Mouse (Mus musculus) v-Abl transformed pro-B cells (cell line): ENCODE measurements around the gene 1810010D01Rik.

Experiments
- in situ Hi-C, 2 experiments: fragments of 400-800 bp; cut with MboI; formaldehyde crosslinking; loops; one replicate each; pipeline ENCODE4 v1.15.1; 2025; ENCODE audit not compliant: unreplicated experiment in 2 of 2

Gene 1810010D01Rik

DNA sequence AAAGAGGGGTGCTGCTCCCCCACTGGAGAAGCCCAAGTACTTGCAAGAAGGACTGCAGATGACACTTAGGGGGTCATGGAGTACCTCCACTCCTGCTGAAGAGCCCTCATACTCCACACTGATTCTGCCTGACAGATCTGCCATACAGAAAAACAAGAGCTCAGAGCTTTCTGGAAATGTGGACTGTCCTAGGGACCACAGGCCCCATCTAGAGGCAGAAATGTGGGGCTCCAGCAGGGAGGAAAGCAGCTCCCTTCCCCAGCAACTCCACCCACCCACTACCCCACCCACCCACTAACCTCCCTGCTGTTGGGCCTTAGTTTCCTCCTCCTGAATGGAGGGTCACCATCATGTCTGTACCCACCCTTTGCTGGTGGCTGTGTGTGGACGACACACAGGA is 8.7 kb upstream of the 1810010D01Rik start:
- in situ Hi-C loops: no loop called here

GRCm38 (mm10) chr7:145215476-145215875 is 7.6 kb upstream of the 1810010D01Rik start:
- in situ Hi-C loops: no loop called here

DNA sequence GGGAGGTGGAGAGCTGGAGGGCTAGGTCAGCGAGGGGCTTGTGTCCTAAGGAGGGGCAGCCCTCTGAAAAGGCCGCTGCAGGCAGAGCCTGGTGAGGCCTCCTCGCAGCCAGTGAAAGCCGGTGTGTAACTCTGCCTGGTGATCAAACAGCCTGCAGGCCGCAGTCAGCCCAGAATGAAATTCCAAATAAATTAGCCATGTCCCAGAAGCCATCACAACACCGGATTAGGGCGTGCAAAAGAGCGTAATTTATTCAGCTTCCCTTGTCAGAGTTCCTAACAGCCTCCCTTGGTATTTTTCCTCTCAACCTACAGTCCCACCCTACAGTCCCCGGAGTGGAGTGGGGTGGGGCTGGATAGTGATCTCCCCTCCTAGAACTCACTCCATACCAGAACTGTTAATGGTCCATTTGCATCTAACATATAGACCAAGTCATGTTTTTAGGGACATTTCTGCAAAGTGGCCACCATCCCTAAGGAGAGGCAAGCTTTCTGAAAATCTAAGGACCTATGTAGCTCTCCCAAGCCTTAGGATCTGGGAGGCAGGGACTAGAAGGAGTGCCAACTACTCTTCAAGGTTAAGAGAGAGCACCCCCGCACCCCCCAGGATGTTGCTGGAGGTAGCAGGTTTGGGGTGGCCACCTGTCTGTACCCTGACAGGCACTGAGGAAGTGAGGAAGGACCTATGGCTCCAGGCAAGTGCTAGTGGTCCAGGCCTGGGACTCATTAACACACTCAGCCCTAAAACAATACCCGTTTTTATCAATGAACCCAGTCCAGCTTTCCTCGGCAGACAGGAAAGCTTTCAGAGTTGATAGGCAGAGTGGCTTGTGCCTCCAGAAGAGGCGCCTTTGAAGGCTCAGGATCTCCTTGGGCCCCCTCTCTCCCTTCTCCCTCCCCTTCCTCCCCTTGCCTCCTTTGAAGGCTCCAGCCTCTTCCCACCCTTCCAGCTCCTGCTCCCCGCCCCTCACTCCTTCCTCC is 4.1 kb upstream of the 1810010D01Rik start:
- in situ Hi-C loops: no loop called here

DNA sequence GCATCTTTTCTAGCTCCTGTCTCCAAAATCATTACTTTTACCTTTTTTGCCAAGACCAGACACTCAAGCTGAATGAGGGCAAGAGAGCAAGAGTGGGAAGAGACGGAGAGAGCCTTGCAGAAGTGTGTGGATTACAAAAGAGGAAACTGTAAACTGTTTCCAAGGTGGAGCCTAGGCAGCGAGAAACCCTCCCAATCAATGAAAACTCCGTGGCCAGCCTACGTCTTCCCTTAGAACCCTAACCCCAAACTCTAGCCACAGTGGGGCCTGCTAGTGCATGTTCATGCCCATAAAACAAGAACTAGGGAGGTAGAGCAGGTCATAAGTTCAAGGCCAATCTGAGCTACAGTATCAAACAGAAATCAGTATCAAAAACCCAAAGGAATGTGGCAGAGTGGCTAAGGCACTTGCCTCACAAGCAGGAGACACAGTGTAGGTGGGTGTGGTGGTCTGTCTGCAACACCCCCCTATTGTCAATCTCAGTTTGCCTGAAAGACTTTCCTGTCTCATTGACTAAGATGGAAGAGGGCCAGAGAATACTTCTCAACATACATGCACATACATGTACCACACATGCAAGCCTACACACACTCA is 2.7 kb upstream of the 1810010D01Rik start:
- in situ Hi-C loops: no loop called here

DNA sequence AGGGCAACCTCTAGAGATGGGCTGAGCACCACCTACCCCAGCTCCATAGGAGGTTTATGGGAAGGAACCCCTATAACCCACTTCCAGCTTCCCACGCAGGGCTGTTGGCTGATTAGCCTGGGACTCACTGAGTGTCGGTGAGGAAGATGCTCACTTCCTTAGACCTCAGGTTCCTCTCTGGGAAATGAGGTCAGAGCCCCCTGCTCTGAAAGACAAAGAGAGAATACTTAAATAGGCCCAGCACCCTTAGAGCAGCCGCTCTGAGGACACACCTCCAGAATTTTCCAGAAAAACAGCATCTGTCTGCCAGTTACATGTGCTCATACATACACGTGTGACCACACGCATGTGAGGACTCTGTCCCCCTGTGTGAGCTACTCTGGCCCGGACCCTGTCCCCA is 1.1 kb downstream of the 1810010D01Rik start:
- in situ Hi-C loops: no loop called here

DNA sequence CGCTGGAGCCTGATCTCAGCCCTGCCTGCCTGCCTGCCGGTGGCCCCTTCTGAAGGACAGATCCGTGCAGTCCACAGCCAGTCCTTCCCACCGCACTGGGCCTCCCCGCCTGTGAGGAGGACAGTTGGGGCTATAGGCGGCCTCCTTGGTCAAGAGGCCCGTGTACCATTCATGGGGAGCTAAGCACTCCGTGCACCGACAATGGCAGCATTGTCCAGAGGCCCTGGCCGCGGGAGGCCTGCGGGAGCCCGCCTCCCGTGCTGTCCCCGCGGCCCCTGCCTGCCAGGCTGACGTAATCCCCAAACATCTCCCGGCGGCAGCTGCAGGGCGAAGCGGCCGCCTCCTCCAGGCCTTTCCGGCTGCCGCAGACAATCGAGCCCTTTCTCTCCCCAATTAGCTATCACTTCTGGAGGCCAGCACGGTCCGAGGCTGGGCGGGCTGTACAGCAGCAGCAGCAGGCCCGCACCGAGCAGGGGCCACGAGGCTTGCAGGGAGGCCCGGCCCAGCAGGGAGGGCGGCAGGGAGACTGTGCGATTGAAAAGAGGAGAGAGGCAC is 1.8 kb downstream of the 1810010D01Rik start:
- in situ Hi-C loops: no loop called here

- in situ Hi-C loops: no loop called here
Measured at GRCm38 (mm10) chr7:145205363-145205902, 2.5 kb downstream of the 1810010D01Rik start.

DNA sequence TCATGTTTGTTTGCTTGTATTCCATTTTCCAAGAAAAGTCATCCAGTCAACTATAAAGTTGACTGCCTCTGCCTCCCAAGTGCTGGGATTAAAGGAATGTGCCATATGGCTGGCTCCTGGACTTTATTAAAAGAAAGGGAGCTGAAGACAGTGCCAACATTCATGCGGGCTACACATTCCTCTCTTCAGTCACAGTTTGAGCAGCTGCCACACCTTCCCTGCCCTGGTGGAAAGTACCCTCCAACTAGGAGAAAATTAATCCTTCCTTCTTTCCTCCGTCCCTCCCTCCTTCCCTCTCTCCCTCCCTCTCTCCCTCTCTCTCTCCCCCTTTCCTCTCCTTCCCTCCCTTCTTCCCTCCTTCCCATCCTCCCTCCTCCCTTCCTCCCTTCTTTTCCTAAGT is 8.2 kb downstream of the 1810010D01Rik start:
- in situ Hi-C loops: no loop called here

DNA sequence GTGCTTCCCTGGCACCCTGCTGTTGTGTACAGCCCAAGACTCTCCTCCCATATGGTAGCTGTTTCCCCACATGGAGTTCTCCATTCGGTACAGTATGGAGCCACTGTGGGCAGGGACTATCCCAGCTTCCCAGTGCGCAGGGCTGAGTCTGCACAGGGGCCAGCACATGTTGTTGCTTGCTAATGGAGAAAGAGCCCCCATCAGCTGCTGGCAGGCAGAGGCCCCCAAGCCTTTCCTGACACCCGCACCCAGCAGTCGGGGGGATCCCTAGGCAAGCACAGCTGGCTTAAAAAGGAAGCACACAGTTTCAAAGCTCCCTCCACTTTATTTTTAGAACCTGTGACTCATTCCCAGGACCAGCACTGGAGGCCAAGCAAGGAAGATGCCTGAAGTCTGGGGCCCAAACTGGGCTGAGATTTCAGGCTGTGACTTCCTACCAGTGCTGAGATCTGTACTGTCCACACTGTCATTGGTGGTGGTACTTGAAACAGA is 9.7 kb downstream of the 1810010D01Rik start:
- in situ Hi-C loops: no loop called here

DNA sequence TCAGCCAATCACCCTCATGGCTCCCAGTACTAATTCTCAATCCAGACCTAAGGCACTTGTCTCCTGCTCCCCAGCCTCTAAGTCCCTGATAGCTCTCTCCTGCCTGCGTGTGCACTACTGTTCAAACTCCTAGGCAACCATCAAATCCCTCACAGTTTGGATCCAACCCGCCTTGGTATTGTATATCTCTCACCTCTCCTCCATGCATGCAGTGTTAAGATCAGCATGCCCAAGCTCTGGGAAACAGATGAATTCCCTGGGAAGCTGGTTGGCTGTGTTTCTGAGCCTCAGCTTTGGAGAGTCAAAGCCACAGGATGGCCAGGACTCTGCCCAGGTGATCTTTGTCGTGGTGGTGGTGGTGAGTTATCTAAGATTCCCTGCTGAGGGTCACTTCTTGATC is 10.2 kb downstream of the 1810010D01Rik start:
- in situ Hi-C loops: no loop called here

DNA sequence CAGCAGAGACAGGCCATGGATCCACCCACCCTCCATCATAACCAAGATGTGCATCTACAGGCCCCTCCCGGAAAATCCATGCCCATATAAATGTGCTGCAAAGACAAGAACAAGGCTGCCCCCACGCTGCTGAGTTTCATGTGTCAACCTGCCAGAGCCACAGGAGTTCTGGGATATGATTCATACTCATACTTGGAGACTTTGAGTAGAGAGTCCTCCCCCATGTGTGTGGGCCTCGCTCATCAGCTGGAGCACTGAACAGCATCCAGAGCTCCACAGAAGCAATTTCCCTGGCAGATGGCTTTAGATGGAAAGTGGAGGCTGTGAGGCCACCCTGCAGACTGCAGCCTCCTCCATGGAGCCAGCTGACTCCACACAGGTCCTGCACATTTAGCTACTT is 10.9 kb downstream of the 1810010D01Rik start:
- in situ Hi-C loops: no loop called here

DNA sequence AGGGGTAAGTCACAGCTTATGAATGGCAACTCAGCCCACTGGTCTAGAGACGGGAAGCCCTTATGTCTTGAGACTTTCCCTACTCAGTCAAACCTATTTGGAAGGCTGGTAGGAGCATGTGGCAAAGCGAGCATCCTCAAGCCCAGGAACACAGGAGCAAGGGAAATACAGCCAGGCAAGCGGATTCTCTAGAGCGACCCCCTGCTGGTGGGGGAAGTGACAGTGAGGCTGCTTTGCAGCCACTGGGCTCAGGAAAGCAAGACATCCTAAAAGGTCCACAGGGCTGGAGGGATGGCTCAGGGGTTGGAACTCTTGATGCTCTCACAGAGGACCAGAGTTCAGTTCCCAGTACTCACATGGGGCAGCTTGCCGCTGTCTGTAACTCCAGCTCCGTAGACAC is 11.6 kb downstream of the 1810010D01Rik start:
- in situ Hi-C loops: no loop called here

- in situ Hi-C loops: no loop called here
Measured at GRCm38 (mm10) chr7:145195186-145195927, 12.6 kb downstream of the 1810010D01Rik start.

DNA sequence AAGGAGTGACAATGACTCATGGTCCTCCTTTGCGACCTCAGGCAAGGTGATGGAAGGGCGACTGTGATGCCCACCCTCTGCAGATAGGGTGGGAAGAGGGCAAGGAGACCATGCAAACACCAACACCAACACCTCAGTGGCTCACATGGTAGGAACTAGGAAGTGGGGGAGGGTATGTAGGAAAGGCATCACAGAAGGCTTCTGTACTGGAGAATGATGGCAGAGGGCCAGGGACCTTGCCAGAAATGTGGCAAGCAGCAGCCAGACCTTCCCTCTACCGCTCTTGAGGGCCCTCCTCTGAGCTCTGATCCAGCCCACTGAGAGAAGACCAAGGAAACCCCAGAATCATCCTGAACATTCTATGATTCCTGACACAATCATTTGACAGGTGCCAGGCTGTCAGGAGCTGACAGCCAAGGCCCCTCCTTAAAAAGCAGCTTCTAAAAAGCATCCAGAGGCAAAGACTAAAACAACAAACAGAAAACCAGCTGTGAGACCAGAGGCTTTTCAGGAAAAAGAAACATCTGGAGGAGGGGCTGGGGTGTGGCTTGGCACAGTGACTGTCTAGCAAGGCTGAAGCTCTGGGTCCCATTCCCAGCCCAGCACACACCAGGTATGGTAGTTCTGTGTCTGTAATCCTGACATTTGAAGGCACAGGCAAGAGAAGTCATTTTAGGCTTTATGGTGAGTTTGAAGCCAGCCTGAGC is 13.3 kb downstream of the 1810010D01Rik start:
- in situ Hi-C loops: no loop called here

GRCm38 (mm10) chr7:145192836-145193235 is 15.1 kb downstream of the 1810010D01Rik start:
- in situ Hi-C loops: no loop called here

DNA sequence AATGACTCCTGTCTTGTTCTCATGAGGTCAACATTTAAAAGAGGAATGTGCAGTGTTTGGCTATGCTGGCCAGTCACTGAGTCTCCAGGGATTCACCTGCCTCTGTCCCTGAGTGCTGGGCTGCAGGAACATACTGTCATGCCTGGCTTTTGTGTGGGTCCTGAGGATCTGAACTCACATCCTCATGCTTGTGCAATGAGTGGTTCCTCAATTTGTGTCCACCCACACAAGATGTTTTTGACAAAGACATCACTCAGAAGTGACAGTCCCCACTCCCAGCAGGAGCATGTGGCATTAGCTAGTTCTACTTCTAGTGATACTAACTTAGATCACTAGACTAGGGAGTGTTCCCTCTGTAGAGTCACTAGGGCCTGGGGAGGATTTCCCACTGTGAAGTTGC is 17.4 kb downstream of the 1810010D01Rik start:
- in situ Hi-C loops: no loop called here

DNA sequence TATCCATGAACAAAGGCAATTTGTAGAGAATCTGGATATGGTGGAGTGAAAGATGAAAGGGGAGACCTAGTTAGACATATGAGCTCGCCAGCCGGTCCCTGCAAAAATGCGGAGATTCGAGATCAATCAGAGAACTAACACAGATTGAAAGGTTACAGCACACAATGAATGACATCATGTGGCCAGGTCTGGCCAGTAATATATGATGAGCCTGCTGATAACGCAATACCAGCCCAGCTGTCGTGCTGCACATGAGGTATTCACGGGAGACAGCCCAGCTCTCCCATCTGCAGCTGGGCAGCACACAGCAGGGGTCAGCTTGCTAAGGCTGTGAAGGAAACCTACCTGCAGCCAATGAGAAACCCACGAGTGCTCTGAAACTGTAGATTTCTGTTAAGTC is 18.6 kb downstream of the 1810010D01Rik start:
- in situ Hi-C loops: no loop called here

GRCm38 (mm10) chr7:145187802-145188201 is 20.1 kb downstream of the 1810010D01Rik start:
- in situ Hi-C loops: no loop called here

DNA sequence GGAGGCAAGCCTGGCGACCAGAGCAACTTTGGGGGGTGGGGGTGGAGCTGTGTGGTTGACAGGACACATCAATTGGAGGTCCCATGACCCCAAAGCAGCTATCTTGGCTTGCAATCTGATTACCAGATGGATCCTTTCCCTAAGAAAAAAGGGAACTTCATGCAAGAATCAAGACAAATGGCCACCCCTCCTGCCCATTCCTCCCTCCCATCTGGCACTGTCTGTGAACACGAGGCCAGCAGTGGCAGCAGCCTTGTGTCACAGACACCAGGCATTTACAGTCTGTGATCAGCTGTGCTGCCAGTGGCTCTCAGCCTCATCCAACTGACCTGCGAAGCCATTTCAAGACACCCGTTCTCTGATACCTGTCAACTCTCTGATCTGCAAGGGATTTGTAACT is 25.5 kb downstream of the 1810010D01Rik start:
- in situ Hi-C loops: no loop called here
